ENCODE assay signal across 25 mouse cellular contexts in genomic region chr10:64305802-64306201, GRCm38 (mm10).
DNase-seq lines count a peak whose midpoint lies in the region; ATAC-seq and TF ChIP-seq lines count a peak whose summit lies in the region.
"Had no signal": no experiment of that assay in that cellular context is flagged by ENCODE, and none has a peak within 500 bp of the region (broad histone marks: within the 10 kb centered on the region; RNA-seq: fewer than 3 reads in every experiment).

No protein-coding gene starts in this region.

- no peak for ATAC-seq in forebrain, embryonic 15.5 days (replicated peaks)
- ATAC-seq: activated CD4-positive, CD25-positive, alpha-beta regulatory T cell, adult 4 months; forebrain, embryonic 16.5 days; hindbrain, embryonic 16.5 days had no signal

- H3K36me3 ChIP-seq in forebrain, embryonic 15.5 days = no peaks in the 10 kb centered on the region
- H3K36me3 ChIP-seq: embryonic facial prominence, embryonic 12.5 days; embryonic facial prominence, embryonic 15.5 days; forebrain, embryonic 12.5 days; heart, embryonic 12.5 days; heart, embryonic 15.5 days; hindbrain, embryonic 10.5 days; hindbrain, embryonic 13.5 days had no signal

- no peak overlapping the region for H3K4me2 ChIP-seq in forebrain, embryonic 15.5 days (replicated peaks)
- H3K4me2 ChIP-seq: embryonic facial prominence, embryonic 12.5 days; embryonic facial prominence, embryonic 15.5 days; forebrain, embryonic 12.5 days; heart, embryonic 12.5 days; heart, embryonic 15.5 days; hindbrain, embryonic 13.5 days had no signal

- no peak for TF ChIP-seq CTCF in cerebellum, adult 2 months (IDR thresholded peaks at IDR 0.05; ENCODE audit: borderline replicate concordance, insufficient read depth, low read depth, low read length)

- H3K4me1 ChIP-seq in cerebellum, adult 2 months (ENCODE audit: control insufficient read depth, insufficient read depth, low read length) = no peaks in the 10 kb centered on the region
- H3K4me1 ChIP-seq in forebrain, embryonic 15.5 days = no peaks in the 10 kb centered on the region
- H3K4me1 ChIP-seq: embryonic facial prominence, embryonic 12.5 days; embryonic facial prominence, embryonic 15.5 days; forebrain, embryonic 12.5 days; heart, embryonic 12.5 days; heart, embryonic 15.5 days; hindbrain, embryonic 10.5 days; hindbrain, embryonic 13.5 days had no signal

- H3K27me3 ChIP-seq in cerebellum, adult 2 months (ENCODE audit: control insufficient read depth, insufficient read depth, low read length) = no peaks in the 10 kb centered on the region
- no peaks in the 10 kb centered on the region for H3K27me3 ChIP-seq in forebrain, embryonic 15.5 days
- H3K27me3 ChIP-seq: embryonic facial prominence, embryonic 12.5 days; embryonic facial prominence, embryonic 15.5 days; forebrain, embryonic 12.5 days; heart, embryonic 12.5 days; heart, embryonic 15.5 days; hindbrain, embryonic 13.5 days had no signal

- DNase-seq in cerebellum, adult 2 months = no peak
- DNase-seq in cerebellum, adult 18-20 months = no peak
- peak; percentile 5 for DNase-seq in layer of hippocampus, adult 11-12 months (ENCODE audit: low spot score)
- DNase-seq in layer of hippocampus, adult 9-10 months (ENCODE audit: low spot score) = no peak
- DNase-seq in layer of hippocampus, adult 9-11 months = peak; percentile 8
- no peak for DNase-seq in layer of hippocampus, postnatal 14 days (ENCODE audit: low spot score in 2 of 2)
- DNase-seq: adrenal gland, adult 8-10 months; adrenal gland, postnatal 25 days; cerebellum, adult 8-10 months; cerebellum, postnatal 25 days; gastrocnemius, postnatal 25 days; heart, adult 18-20 months; heart, postnatal 10 days; heart, postnatal 36 days had no signal

- peak overlapping the region; percentile 53; the same call in 1 of the 2 replicates for H3K27ac ChIP-seq in cerebellum, adult 2 months (ENCODE audit: insufficient read depth, low read length)
- no peak overlapping the region for H3K27ac ChIP-seq in forebrain, embryonic 15.5 days (replicated peaks)
- H3K27ac ChIP-seq: embryonic facial prominence, embryonic 12.5 days; embryonic facial prominence, embryonic 15.5 days; forebrain, embryonic 12.5 days; heart, embryonic 15.5 days; hindbrain, embryonic 10.5 days; hindbrain, embryonic 13.5 days had no signal

- H3K9me3 ChIP-seq in forebrain, embryonic 15.5 days = no peaks in the 10 kb centered on the region
- H3K9me3 ChIP-seq: embryonic facial prominence, embryonic 12.5 days; embryonic facial prominence, embryonic 15.5 days; forebrain, embryonic 12.5 days; heart, embryonic 15.5 days; hindbrain, embryonic 10.5 days; hindbrain, embryonic 13.5 days had no signal

- no peak overlapping the region for H3K9ac ChIP-seq in forebrain, embryonic 15.5 days (replicated peaks)
- H3K9ac ChIP-seq: embryonic facial prominence, embryonic 12.5 days; embryonic facial prominence, embryonic 15.5 days; forebrain, embryonic 12.5 days; heart, embryonic 12.5 days; heart, embryonic 15.5 days; hindbrain, embryonic 13.5 days had no signal

- TF ChIP-seq POLR2A in cerebellum, adult 2 months (IDR thresholded peaks at IDR 0.05; ENCODE audit: borderline replicate concordance, insufficient read depth, low read length) = no peak

- H3K4me3 ChIP-seq in cerebellum, adult 2 months (replicated peaks; ENCODE audit: insufficient read depth, low read depth, low read length) = no peak overlapping the region
- H3K4me3 ChIP-seq in forebrain, embryonic 15.5 days = no peak overlapping the region
- H3K4me3 ChIP-seq: embryonic facial prominence, embryonic 12.5 days; embryonic facial prominence, embryonic 15.5 days; forebrain, embryonic 12.5 days; heart, embryonic 12.5 days; heart, embryonic 15.5 days; hindbrain, embryonic 10.5 days; hindbrain, embryonic 13.5 days had no signal

Comparison
In these comparisons a context has a peak if more than half of its experiments do, and no peak if none do; other contexts are left out.
1. DNase-seq: peak in layer of hippocampus, adult 11-12 months (single experiment) and layer of hippocampus, adult 9-11 months (single experiment); none in cerebellum, adult 2 months (0 of 2), cerebellum, adult 18-20 months (0 of 2), layer of hippocampus, adult 9-10 months (single experiment) and layer of hippocampus, postnatal 14 days (0 of 2).